Mouse (Mus musculus) spleen, postnatal 4 days (tissue): Measurements from ENCODE around the gene Top2a.

Experiments used
- DNase-seq, 2 experiments: peaks; one replicate each; pipeline ENCODE4 v3.0.0; 2022; ENCODE audit warnings: low spot score in 2 of 2

The Top2a gene

DNA sequence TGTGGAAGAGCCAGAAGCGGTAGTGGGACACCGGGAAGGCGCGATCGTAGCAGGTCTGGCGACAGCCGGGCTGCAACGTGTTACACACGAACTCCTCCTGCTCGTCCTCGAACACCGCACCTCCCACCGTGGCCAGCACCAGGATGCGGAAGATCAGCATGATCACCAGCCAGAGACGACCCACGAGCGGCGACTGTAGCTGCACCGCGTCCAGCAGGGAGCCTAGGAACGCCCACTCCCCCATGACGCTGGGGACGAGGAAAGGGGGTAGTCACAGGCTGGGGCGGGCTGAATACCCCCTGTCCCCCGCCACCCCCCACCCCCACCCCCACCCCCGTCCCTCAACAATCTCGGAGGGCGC lies 41.2 kb downstream of the Top2a start, which contains the start of gene Gjd3:
Gene Gjd3, minus strand, starts transcription at position 244 of the 361 bp plus-strand sequence.
- no peak for DNase-seq

DNA sequence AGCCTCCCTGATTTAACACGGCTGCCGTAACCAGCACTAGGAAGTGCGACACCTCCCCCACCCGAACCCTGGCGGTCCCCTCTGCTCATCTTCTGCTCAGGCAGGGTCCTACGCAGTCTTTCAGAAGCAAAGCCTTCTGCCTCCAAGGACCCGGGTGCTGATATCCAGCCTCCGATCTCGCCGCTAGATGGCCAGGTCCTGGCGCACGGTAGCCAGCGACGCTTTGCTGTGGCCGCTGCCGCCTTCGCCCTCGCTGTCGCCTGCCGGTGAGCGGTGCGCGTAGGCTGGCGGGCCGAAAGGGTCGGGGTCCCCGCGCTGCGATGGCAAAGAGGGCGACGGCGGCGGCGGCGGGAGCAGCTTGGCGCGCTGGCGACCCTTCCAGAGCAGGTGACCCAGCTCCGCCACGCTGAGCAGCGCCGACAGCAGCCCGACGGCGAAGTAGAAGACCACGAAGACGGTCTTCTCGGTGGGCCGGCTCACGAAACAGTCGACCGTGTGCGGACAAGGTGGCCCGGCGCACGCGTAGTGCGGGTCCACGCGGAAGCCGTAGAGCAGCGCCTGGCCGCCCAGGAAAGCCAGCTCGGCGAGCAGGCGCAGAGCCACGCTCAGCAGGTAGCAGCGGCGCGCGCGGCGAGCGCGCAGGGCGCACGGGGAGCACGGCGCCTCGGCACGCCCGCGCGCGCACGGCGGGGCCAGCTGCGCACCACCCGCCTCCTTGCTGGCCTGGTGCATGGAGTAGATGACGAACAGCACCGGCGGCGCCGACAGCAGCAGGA lies 41.8 kb downstream of the Top2a start:
- DNase-seq = peak; percentile 50 to 81

DNA sequence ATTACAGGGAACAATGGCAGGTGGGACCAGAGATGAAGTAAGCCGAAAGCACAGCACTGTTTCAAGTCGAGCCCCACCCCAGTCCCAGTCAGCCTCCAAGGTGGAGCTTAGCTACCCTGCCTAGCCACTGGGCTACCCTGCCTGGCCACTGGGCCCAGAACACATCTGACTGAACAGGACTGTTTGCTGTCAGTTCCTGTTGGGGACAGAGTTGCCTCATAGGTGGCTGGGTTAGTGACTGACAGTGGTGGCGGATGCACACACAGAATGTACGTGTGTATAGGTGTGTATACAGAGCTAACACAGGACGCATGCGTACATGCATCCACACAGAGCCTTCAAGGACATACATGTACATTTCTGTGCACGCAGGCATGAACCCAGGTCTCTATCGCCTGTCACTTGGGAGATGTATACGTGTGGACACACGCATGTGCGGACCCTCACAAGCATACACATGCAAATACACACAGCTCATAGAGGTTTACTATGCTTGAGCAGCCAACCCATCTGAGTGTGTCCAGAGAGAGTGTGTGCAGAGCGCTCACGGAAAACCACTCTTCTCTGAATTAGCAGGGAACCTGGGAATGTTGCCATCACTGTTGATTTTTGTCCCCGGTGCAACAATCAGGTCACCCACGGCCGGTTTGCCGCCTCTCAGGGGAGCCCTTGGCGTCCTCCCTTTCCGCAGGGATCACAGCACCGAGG lies 42.5 kb downstream of the Top2a start:
- peak in 1 of 2 experiments; percentile 61 for DNase-seq

DNA sequence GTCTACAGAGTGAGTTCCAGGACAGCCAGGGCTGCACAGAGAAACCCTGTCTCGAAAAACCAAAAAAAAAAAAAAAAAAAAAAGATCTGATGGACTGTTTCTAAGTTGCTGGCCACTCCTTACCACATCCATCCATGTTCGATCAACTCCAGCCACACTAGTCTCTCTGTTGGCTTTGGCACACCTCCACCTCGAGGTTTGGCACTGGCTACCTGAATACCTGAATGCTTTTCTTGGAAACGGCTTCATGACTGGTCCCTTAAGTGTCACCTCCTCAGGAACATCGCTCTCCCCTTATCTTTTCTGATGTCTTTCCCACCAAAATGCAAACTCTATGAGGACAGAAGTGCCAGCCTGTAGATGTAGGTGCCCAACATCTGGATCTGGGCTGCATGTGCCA lies 44.6 kb downstream of the Top2a start:
- no peak for DNase-seq

DNA sequence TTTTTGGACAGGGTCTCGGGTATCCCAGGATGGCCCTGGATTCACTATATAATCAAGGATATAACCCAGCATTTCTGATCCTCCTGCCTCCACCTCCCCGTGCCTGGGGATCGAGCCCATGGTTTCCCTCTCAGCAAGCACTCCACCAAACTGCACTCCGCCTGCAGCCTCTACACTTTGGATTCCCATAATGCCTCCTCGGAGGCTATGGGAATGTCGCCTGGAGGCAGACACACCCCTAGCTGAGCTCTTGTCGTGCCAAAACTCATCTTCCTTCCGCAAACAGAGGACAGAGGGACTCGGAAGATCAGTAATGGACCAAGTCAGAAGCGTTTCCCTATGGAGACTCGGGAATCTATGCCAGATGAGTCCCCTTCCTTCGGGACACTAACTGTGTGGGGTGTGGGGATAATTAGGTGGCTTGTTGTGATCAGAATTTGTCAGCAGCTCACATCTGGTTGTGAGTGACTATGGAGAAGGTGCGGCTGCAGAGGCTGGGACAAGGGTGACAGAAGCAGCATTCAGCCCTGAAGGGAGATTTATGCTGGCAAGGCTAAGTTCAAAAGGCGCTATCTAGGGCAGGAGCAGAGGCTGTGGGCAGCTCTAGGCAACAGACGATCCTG lies 45.4 kb downstream of the Top2a start:
- DNase-seq = no peak

DNA sequence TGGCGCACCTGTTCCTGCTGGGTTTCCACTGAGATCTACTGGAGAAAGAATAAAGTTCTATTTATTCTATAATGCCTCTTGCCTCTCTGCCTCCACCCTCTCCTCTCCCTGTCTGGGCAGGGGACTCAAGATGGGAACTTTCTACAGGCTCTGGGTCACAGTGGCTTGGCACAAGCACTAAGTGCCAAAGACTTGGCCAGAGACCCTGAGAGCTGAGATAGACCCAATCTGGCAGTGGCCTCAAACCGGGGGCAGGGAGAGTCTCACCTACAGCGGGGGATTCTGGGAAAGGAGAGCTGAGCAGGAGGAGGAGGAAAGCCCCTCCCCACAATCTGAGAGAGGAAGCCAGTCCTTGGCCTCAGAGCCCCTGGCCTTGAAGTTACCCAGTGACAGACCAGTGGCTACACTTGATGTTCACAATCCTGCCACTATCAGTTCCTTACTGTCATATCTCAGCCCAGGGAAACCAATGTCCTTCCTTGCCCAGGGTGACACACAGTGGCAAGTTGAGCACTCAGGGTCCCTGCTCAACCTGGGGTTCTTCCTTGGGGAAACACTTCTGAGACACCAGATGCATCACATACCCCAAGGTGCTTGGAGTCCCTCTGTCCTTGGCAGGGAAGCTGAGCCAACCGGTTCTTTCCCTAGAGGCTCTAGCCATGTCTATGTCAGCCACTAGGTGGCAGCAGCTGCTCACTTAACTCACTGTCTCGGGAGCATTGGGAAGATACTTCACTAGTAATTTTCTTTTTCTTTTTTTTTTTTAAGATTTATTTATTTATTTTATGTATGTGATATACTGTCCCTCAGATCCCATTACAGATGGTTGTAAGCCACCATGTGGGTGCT lies 48.9 kb downstream of the Top2a start:
- peak; percentile 64 to 88 for DNase-seq

DNA sequence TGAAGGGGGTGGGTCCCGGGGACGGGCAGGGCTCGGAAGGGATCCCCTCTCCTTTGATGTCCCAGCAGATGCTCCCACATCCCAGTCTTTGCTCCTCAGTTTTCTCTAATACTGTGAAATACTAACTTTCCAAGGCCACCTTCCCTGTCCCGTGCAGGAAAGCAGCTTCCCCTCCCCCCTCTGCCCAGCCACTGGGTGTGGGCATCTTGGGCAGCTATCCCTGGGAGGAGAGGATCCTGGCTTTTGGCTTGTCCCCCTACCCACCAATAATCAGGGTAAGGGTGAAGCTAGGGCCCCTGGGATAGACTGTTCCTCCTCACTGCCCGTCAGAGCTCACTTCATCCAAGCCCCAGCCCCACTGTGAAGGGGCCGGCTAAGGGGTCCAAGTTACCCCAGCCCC lies 49.8 kb downstream of the Top2a start:
- no peak for DNase-seq

DNA sequence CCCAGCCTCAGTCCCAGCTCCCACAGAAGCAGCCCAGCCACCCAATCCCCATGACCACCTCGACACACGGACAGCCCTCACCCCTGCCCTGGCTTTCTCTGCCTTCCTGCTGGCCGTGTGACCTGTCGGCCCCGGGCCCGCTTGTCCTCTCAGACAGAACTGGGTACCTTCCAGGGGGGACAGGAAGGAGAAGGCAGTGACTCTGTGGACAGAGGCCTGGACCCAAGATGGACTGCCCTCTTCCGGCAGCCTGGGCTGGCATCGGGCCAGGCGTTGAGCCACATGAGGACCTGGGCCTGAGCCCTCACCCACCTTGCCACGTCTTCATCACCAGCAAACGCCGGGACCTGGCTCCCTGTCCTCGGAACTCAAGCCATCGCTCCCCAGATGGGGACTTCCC lies 50.4 kb downstream of the Top2a start:
- no peak for DNase-seq

DNA sequence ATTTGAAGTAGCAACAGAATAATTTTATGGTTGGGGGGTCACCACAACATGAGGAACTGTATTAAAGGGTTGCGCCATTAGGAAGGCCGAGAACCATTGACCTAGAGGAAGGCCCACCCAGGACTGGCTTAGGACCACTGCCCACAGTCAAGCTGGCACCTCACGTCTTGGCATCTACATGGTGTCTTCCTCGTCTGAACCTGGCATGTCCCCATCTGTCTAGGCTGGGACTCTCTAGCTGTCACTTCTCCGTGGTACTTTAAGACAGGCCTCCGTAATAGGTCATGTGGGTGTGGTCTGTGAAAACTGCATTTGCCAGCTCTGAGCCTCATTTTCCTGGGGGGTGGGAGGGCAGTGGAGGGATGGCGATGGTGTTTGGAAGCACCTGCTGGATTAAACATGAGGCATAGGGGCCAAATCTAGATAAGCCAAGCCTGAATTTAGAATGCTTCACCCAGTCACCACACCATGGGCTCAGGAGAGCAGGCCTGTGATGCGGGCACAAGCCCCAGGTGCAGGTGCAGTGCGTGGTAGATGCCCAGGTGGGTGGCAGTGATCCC lies 51.1 kb downstream of the Top2a start:
- DNase-seq = no peak

DNA sequence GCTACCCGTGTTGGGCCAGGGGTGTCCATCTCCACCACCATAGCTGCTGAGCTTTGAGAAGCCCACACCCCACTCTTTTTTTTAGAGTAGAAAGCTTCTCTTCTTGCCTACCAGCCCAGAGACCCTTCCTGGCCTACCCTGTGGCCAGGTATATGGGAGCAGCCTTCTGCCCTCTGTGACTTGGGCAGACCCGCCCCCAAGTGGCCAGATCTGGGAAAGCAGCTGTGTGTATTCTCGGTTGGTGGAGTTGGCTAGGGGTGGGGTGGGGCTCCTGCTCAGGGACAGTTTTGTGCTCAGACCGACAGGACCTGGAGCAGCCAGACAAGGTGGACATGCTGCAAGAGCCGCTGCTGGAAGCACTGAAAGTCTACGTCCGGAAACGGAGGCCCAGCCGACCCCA lies 51.8 kb downstream of the Top2a start:
- peak; percentile 83 to 94 for DNase-seq

DNA sequence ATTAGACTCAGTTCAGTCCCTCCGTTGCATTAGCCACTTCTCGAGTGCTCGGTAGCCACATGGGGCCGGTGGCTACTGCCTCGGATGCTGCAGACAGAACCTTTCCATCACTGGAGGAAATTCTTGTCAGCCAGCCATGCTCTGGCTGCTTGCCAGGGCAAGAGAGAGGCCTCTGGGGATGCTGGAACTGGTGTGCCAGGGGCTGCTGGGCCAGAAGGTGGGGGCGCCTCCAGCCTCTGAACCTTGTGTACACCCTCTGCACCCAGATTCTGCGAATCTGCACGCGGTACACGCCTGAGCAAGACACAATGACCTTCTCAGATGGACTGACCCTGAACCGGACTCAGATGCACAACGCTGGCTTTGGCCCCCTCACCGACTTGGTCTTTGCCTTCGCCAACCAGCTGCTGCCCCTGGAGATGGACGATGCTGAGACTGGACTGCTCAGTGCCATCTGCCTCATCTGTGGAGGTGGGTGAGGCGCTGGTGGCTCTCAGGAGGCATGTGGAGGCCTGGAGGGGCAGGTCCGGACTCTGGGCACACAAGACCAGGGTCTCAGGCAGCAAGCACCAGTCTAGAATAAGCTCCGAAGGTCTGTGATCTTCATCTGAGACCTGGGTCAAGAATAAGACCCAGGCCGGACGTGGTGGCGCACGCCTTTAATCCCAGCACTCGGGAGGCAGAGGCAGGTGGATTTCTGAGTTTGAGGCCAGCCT lies 52.5 kb downstream of the Top2a start:
- no peak for DNase-seq

DNA sequence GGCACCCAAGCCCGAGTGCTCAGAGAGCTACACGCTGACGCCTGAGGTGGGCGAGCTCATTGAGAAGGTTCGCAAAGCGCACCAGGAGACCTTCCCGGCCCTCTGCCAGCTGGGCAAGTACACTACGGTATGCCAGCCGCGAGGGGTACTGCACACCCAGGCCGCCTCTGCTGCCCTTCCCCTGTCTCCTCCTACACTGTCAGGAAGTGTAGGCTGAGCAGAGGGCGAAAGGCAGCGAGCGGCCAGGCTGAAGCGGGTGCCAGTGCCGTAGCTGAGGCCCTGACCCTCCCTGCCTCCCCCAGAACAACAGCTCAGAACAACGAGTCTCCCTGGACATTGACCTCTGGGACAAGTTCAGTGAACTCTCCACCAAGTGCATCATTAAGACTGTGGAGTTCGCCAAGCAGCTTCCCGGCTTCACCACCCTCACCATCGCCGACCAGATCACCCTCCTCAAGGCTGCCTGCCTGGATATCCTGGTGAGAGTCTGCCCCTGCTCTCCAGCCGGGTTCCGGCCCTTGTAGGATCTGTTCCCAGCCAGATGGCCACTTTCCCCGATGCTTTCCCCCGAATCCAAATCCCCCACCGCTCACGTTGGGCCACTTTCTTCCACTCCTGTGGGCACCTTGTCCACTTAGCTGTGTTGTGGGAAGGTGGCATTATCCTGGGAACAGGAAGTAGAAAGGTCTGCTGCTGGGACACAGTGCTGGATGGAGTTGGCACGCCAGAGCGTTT lies 53.6 kb downstream of the Top2a start:
- DNase-seq = no peak

DNA sequence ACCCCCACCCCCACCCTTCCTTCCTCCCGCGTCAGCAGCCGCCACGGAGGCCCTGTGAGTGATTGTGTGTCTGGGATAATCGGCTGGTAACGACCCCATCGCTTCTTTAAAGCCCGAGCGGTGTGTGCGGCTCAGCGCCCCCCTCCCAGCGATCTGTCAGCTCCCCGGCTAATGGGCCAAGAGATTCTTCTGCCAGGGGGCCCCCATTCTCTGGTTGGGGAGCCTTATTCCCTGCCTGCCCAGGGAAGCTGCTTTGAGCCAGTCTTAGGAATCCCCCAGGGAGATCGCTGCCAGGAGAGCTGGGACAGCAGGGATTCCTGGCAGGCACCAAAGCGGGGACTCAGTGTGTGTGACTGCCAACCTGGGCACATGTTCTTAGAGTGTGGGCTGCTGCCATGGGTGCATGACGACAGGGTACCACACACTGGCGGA lies 54.5 kb downstream of the Top2a start:
- no peak for DNase-seq

DNA sequence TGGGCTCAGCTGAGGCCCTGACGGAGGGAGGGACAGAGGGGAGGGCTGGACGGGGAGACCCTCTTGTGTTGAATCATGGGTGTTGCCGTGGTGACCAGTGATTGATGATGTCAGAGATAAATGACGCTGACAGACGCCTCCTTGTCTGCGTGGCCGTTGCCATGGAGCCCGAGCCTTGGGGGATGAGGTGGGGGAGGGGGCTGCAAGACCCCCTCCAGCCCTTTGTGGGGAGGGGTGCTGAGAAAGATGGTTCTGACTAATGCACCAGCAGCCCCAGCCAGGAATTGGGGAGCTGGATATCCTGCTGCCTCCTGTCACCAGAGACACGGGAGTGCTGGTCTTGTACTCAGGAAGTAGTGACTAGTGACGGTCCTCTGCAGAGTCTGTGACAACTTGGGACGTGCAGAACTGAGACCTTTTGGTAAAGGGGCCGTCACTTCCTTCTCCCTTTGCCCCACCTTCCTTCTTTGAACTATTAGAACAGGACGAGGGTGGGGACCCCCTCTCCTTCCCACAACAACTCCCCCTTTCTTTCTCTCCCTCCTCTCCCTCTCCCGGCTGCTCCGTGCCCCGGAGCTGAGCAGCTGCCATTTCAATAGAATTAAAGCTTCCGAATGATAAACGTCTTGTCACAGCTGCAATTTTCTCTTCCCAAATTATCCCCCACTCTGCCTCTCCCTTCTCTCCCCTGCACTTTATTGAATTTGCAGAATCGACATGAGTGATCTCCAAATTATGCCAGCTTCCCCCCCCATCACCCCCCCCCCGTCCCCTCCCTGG lies 55.1 kb downstream of the Top2a start:
- no peak for DNase-seq

DNA sequence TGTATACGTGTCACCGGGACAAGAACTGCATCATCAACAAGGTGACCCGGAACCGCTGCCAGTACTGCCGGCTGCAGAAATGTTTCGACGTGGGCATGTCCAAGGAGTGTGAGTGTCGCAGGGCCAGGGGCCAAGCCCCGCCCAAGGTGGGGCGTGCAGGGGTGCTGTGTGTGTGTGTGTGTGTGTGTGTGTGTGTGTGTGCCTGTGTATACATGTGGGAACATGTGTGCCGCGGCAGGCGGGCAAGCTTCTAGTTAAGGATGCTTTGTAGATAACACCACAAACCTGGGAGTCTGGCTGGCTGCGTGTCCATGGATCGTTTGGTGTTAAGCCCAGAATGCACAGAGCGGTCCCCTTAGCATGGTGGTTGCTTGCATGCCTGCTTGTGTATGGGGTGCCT lies 55.9 kb downstream of the Top2a start:
- DNase-seq = no peak

DNA sequence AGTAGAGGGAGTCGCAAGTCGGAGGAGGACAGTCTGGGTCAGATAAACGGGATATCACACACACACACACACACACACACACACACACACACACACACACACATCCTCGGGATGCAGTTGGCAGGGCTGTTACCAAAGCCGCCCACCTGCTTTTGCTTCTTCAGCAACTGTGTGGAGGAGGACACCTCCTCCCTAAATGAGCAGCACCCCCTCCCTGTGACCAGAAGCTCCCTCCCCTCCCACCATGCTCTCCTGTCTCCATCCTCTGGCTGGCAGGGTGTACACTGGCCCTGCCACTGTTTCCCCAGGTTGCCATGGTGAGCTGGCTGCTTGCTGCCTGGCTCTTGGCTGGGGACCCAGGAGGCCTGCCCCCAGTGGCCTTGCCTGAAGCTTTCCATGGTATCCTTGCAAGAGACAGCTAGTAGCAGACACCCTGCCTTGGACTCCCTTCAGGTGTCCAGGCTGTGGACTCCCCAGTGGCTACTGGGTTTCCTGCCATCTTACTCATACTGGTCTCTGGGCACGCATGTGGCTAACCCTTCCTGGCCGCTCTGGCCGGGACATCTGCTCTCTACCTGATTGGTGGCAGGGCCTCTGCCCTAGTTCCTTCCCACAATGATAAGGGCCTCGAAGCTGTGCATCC lies 57.4 kb downstream of the Top2a start:
- DNase-seq = no peak

DNA sequence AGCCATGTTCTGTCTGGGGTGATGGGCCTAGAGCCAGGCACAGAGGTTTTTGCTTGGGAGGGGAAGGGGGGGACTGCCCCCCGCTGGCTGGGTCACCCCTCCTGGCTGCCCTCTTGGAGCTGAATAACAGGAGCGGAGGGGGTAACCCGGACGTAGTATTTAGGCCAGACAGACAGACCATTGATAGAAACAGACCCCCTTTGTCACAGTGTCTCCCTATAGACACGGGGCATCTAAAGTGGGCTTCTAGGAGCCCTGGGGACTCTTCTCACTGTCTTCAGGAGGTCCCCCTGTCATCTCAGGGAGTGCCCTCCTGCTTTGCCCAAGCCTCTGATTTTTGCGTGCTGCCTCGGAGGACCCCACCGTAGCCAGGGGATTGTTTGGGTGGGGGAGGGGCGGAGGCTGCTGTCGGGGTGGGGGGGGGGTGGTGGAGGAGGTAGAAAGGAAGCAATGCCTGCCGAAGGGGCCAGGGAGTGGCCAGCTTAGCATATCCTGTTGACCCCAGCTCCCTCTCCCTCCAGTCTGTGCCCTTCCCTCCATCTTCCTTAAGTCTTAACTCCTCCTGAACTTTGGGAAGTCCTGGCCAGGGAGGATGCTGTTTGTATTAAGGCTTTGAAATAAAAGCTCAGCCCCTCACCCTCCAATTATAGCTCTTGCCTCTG lies 58.4 kb downstream of the Top2a start:
- DNase-seq = no peak

DNA sequence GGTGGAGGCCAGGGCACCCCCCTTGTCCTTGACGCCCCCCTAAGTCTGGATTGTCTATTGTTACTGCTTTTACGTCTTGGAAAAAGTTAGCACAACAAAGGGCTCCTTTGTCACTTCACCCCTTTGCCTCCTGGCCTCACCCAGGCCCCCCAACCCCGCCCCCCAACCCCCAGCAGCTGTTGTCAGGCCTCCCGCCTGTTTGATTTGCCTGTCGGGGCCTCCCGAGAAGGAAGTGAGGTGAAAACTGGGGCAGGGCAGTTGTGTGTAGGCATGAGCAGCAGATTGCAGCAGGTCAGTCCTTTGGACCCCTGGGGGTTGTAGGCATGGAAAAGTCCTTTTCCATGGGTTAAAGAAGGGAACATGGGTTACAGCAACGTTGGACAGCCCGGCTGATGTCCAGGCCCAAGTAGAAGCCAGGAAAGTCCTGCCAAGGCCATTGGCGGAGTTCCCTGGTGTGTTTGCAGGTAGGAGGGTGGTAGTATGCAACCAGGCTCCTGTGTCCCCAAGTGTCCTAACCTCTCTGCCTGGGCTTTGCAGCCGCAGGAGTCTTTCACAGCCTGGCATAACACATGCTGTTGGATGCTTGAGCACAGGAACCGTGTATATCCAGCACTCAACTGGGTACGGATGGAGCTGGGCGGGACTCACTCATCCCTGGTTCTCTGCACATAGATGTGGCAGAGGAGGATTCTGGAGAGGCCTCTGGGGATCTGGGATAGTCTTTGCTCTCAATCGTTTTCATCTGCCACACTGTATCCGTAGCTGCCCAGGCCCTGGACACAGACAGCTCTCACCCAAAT lies 59.2 kb downstream of the Top2a start:
- DNase-seq = no peak
